Mouse (Mus musculus): ENCODE results near the gene Gnaq. TPM values are rescaled to one million over a fixed set of nuclear protein-coding genes. Genes with fewer than 3 reads are reported as not detected.

The Gnaq gene
- polyA plus RNA-seq, 1 experiment from 2014 or later = 115 TPM

DNA sequence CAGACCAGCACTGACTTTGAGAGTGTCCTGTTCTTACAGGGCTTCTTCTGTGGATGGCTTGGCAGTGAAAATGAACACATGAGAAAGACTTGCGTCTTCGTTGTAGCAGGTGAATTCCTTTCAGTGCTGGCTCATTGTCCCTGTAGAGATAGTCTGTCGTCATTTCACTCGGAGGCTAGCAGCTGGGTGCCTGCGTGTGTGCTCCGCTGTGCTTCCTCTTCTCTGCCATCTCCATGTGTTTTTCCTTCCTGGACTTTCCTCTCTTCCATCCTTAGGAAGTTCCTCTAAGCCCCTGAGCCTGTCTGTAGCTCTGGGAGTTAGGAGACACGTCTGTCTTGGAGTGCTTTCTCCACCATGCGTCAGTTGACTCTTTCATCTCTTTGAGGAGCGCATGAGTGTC, 41.1 kb downstream of the Gnaq start:
- Histone ChIP-seq H3K9ac (ENCODE audit: low read depth, low read length) (no peak overlapping the region), H3K4me2 (ENCODE audit: low read length) (no peak overlapping the region), H3K36me3 (ENCODE audit: control insufficient read depth, insufficient read depth, low read length) (no peaks in the 10 kb centered on the region), H3K27me3 (ENCODE audit: control insufficient read depth, insufficient read depth, low read depth, low read length) (no peaks in the 10 kb centered on the region), H3K4me3 (ENCODE audit: low read depth, low read length) (no peak overlapping the region), H3K27ac (ENCODE audit: low read length) (no peak overlapping the region), H3K4me1 (ENCODE audit: control insufficient read depth, insufficient read depth, low read length) (peaks cover 16% of the 10 kb centered on the region), H3K9me3 (replicated peaks; ENCODE audit: control insufficient read depth, low read length, poor library complexity, severe bottlenecking) (no peaks in the 10 kb centered on the region)
- 35% methylated on average over 9 of the region's 9 CpGs for WGBS
- ATAC-seq = no peak

DNA sequence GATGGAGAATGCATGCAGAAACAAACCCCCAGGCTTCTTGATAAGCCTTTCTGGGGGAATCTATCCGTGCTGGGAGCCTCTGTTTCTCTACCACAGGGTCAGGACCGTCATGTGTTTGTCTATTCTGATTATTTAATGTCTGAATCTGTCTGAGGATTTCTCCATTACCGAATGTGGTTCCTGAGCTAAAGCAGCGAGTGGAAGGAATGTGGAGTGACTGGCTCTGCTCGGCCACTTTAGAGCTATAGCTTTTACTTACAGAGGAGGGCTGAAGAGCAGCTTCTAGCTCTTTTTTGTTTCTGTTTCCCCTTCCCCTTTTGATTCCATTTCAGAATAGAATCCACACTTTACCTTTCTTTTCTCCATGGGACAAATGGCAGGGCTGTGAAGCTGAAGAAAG, 43.8 kb downstream of the Gnaq start:
- H3K4me1 ChIP-seq (ENCODE audit: control insufficient read depth, insufficient read depth, low read length) = peaks cover 17% of the 10 kb centered on the region
- no peak overlapping the region for H3K4me3 ChIP-seq (ENCODE audit: low read depth, low read length)
- H3K36me3 ChIP-seq (ENCODE audit: control insufficient read depth, insufficient read depth, low read length) = no peaks in the 10 kb centered on the region
- H3K9me3 ChIP-seq (replicated peaks; ENCODE audit: control insufficient read depth, low read length, poor library complexity, severe bottlenecking) = no peaks in the 10 kb centered on the region
- no peak overlapping the region for H3K4me2 ChIP-seq (ENCODE audit: low read length)
- H3K27me3 ChIP-seq (ENCODE audit: control insufficient read depth, insufficient read depth, low read depth, low read length) = no peaks in the 10 kb centered on the region
- ATAC-seq = no peak
- no peak overlapping the region for H3K27ac ChIP-seq (ENCODE audit: low read length)
- 50% methylated on average over 5 of the region's 5 CpGs for WGBS
- no peak overlapping the region for H3K9ac ChIP-seq (ENCODE audit: low read depth, low read length)

DNA sequence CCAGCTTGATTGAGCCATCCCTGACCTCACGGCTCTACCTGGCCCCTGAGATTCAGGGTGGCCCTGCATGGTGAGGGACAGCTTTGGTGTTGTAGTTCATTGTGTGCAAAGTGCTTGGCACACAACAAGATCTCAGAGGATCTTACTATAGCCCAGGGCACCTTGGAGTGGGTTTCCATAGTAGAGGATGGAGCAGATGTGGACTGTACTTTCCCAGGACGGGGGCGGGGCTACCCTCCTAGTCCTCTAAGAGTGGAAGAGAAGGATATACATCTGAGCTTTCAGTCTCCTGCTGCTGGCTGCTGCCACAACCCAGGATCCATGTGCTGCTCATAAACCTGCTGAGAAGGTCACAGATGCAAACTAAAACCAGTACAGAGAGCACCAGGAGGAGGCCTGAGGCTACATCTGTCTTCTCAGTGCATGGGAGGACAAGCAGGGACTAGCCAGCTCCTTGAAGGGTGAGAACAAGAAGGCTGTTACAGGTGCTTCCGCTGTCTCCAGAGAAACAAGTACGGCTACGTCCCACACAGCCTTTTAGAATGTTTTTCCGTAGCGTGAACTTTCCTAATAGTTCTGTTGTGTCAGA, 44.6 kb downstream of the Gnaq start:
- no peaks in the 10 kb centered on the region for H3K27me3 ChIP-seq (ENCODE audit: control insufficient read depth, insufficient read depth, low read depth, low read length)
- ATAC-seq = no peak
- H3K9me3 ChIP-seq (replicated peaks; ENCODE audit: control insufficient read depth, low read length, poor library complexity, severe bottlenecking) = no peaks in the 10 kb centered on the region
- WGBS = 91% methylated on average over 8 of the region's 8 CpGs
- no peak overlapping the region for H3K9ac ChIP-seq (ENCODE audit: low read depth, low read length)
- H3K4me2 ChIP-seq (ENCODE audit: low read length) = no peak overlapping the region
- no peak overlapping the region for H3K4me3 ChIP-seq (ENCODE audit: low read depth, low read length)
- H3K27ac ChIP-seq (ENCODE audit: low read length) = no peak overlapping the region
- H3K36me3 ChIP-seq (ENCODE audit: control insufficient read depth, insufficient read depth, low read length) = no peaks in the 10 kb centered on the region
- H3K4me1 ChIP-seq (ENCODE audit: control insufficient read depth, insufficient read depth, low read length) = peaks cover 17% of the 10 kb centered on the region

DNA sequence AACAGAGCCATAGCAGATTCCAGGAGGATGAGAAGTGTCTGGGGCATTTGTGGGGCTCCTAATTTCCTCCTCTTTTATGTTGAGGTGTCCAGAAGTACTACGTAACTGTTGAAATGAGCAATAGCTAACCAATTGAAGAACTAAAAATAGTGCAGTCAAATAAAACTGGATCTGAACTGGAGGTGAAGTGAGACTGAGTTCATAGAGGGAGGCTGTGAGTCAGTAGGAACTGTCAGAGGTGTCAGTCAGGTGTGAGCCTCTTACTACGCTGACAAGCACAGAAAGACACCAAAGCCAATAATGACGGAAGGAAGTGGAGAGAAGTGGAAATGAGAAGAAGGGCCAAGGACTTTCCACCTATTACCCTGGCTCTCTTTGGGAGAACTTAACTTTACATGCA, 48.6 kb downstream of the Gnaq start:
- ATAC-seq = no peak
- no peak overlapping the region for H3K4me2 ChIP-seq (ENCODE audit: low read length)
- no peak overlapping the region for H3K4me3 ChIP-seq (ENCODE audit: low read depth, low read length)
- no peak overlapping the region for H3K27ac ChIP-seq (ENCODE audit: low read length)
- H3K9ac ChIP-seq (ENCODE audit: low read depth, low read length) = no peak overlapping the region
- peaks cover 10% of the 10 kb centered on the region for H3K4me1 ChIP-seq (ENCODE audit: control insufficient read depth, insufficient read depth, low read length)
- WGBS = 84% methylated on average over 3 of the region's 3 CpGs
- H3K36me3 ChIP-seq (ENCODE audit: control insufficient read depth, insufficient read depth, low read length) = no peaks in the 10 kb centered on the region
- no peaks in the 10 kb centered on the region for H3K27me3 ChIP-seq (ENCODE audit: control insufficient read depth, insufficient read depth, low read depth, low read length)
- H3K9me3 ChIP-seq (replicated peaks; ENCODE audit: control insufficient read depth, low read length, poor library complexity, severe bottlenecking) = no peaks in the 10 kb centered on the region

DNA sequence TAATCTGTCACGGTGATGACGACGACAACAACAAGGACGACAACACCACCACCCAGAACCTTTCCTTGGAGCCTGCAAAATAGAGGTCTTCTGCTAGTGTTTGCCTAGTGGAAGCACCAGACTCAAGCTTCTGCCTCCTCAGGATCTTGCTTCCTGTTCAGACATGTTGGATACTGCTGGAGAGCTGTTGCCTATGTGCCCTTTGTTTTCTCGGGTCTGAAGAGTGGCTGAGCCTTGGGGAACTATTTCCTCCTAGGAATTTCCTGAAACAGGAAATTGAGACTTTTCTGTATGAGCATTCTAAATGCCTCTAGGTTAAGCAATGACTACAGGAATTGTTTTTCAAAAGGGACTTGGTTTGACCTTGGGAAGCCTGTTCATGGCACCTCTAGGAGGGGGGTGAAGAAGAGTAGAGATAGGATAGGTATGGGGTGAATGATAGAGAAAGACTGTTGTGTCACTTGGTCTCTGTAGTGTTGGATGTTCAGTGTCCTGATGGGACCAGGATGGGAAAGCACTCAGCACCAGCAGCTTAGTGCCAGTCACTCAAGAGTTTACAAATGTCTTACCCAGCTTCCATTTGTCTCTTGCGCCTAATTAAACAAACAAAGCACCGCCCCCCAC, 49.3 kb downstream of the Gnaq start:
- no peaks in the 10 kb centered on the region for H3K9me3 ChIP-seq (replicated peaks; ENCODE audit: control insufficient read depth, low read length, poor library complexity, severe bottlenecking)
- no peaks in the 10 kb centered on the region for H3K27me3 ChIP-seq (ENCODE audit: control insufficient read depth, insufficient read depth, low read depth, low read length)
- no peak overlapping the region for H3K4me3 ChIP-seq (ENCODE audit: low read depth, low read length)
- no peak overlapping the region for H3K4me2 ChIP-seq (ENCODE audit: low read length)
- H3K4me1 ChIP-seq (ENCODE audit: control insufficient read depth, insufficient read depth, low read length) = peaks cover 10% of the 10 kb centered on the region
- no peak for ATAC-seq
- WGBS = 87% methylated on average over 7 of the region's 7 CpGs
- no peak overlapping the region for H3K27ac ChIP-seq (ENCODE audit: low read length)
- no peak overlapping the region for H3K9ac ChIP-seq (ENCODE audit: low read depth, low read length)
- no peaks in the 10 kb centered on the region for H3K36me3 ChIP-seq (ENCODE audit: control insufficient read depth, insufficient read depth, low read length)

DNA sequence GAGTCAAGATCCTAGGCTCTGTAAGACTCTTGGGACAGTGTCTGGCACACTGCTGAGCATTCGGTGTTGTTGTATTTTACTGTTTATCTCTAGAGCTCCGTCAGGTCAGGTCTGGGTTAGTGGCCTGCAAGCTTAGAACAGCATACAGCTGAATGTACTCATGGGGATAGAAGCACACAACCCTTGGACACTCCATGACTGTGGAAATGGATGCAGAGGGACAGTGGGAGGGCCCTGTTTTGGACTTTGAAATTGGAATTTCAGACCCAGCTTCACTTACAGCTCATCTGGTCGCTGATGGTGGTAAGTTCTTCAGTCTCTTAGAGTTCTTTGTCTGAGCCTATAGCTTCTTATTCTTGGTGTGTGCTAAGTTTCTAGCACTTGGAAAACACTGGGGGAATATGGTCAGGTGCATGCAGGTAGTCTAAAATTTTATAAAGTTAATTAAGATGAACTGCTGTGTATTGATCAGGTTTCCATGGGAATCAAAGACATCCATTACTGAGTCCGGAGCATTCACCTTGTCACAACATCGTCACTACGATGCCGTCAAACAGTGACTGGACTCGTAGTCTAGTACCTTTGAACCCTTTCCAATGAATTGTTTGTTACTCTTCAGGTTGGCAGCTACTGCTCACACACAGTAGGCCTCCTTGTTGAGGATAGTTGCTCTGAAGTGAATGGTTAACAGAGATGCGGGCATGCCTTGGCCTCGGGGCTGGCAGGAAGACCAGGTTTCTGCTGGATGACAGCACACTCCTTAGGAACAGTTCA, 51.1 kb downstream of the Gnaq start:
- Histone ChIP-seq H3K9me3 (replicated peaks; ENCODE audit: control insufficient read depth, low read length, poor library complexity, severe bottlenecking) (no peaks in the 10 kb centered on the region), H3K4me1 (ENCODE audit: control insufficient read depth, insufficient read depth, low read length) (peaks cover 15% of the 10 kb centered on the region), H3K27ac (ENCODE audit: low read length) (no peak overlapping the region), H3K36me3 (ENCODE audit: control insufficient read depth, insufficient read depth, low read length) (no peaks in the 10 kb centered on the region), H3K4me3 (ENCODE audit: low read depth, low read length) (no peak overlapping the region), H3K9ac (ENCODE audit: low read depth, low read length) (no peak overlapping the region), H3K4me2 (ENCODE audit: low read length) (no peak overlapping the region), H3K27me3 (ENCODE audit: control insufficient read depth, insufficient read depth, low read depth, low read length) (no peaks in the 10 kb centered on the region)
- 85% methylated on average over 10 of the region's 10 CpGs for WGBS
- no peak for ATAC-seq

DNA sequence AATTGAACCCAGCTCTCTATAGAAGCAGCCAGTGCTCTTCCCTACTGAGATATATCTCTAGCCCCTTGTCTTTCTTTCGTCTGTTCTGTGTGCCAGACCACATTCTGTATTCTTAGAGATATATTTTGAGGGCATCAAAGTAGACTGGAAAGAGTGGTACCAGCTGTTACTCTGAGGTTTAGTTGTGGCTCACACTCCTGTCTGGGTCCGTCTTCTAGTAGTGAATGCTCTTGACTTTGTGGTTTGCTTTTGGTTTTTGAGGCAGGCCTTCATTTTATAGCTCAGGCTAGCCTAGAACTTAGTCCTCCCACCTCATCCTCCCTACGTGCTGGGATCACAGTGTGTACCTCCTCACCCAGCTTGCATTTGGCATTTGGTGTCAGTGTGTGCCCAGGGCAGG, 54.4 kb downstream of the Gnaq start:
- no peak overlapping the region for H3K9ac ChIP-seq (ENCODE audit: low read depth, low read length)
- H3K36me3 ChIP-seq (ENCODE audit: control insufficient read depth, insufficient read depth, low read length) = no peaks in the 10 kb centered on the region
- no peak overlapping the region for H3K4me3 ChIP-seq (ENCODE audit: low read depth, low read length)
- 94% methylated on average over 3 of the region's 3 CpGs for WGBS
- H3K27ac ChIP-seq (ENCODE audit: low read length) = no peak overlapping the region
- no peaks in the 10 kb centered on the region for H3K9me3 ChIP-seq (replicated peaks; ENCODE audit: control insufficient read depth, low read length, poor library complexity, severe bottlenecking)
- H3K4me1 ChIP-seq (ENCODE audit: control insufficient read depth, insufficient read depth, low read length) = peaks cover 12% of the 10 kb centered on the region
- no peaks in the 10 kb centered on the region for H3K27me3 ChIP-seq (ENCODE audit: control insufficient read depth, insufficient read depth, low read depth, low read length)
- no peak overlapping the region for H3K4me2 ChIP-seq (ENCODE audit: low read length)
- no peak for ATAC-seq

DNA sequence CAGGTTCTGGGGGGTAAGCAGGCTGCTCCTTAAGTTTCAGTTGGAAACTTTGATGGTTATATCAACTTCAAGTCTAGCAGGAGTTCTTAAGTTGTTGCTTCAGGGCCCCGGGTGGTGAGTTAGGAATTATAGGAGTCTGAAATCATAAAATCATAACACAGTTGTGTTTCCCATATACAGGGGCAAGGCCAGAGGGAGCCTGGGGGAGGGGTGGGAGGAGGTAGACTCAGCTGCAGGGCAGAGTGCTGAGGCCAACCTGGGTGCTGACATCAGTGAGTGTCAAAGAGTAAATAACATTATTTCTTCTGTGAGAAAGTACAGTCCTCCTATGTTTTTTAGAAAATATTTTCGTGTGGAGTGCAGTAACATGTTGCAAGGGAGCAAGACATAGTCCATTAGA, 55.3 kb downstream of the Gnaq start:
- WGBS = 78% methylated on average over 2 of the region's 2 CpGs
- no peak overlapping the region for H3K4me3 ChIP-seq (ENCODE audit: low read depth, low read length)
- ATAC-seq = no peak
- H3K27ac ChIP-seq (ENCODE audit: low read length) = no peak overlapping the region
- H3K9ac ChIP-seq (ENCODE audit: low read depth, low read length) = no peak overlapping the region
- no peaks in the 10 kb centered on the region for H3K9me3 ChIP-seq (replicated peaks; ENCODE audit: control insufficient read depth, low read length, poor library complexity, severe bottlenecking)
- H3K36me3 ChIP-seq (ENCODE audit: control insufficient read depth, insufficient read depth, low read length) = no peaks in the 10 kb centered on the region
- H3K4me1 ChIP-seq (ENCODE audit: control insufficient read depth, insufficient read depth, low read length) = peaks cover 12% of the 10 kb centered on the region
- no peaks in the 10 kb centered on the region for H3K27me3 ChIP-seq (ENCODE audit: control insufficient read depth, insufficient read depth, low read depth, low read length)
- no peak overlapping the region for H3K4me2 ChIP-seq (ENCODE audit: low read length)

DNA sequence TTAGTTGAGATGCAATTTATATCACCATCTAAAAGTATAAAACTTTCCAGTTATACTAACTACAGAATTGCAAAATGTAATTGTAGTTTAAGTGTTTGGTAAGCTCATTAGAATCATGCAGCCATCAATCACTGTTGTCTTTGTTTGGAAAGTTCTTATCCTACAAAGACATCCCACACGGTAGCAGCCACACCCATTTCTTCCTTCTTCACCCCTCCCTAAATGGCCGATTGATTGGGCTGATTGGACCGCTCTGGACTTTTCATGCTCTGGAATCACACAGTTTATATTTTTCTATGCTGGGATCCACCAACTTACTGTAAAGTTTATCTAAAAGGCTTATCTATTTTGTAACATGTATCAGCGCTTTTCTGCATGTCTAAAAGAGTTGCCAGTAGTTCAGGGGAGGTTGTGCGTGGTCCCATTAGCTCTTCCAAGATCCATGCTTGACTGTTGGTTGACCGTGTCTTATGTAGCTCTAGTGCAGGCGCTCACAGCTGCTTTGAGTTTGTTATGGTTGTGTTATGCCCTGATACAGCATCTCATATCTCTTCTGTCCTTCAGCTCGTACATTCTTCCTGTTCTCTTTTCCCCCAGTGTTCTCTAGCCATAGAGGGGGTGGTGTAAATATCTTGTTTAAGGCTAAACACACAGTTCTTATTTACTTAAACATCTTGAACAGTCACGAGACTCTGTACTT, 56.6 kb downstream of the Gnaq start:
- no peaks in the 10 kb centered on the region for H3K36me3 ChIP-seq (ENCODE audit: control insufficient read depth, insufficient read depth, low read length)
- H3K27me3 ChIP-seq (ENCODE audit: control insufficient read depth, insufficient read depth, low read depth, low read length) = no peaks in the 10 kb centered on the region
- H3K9ac ChIP-seq (ENCODE audit: low read depth, low read length) = no peak overlapping the region
- no peak overlapping the region for H3K27ac ChIP-seq (ENCODE audit: low read length)
- H3K4me2 ChIP-seq (ENCODE audit: low read length) = no peak overlapping the region
- WGBS = 89% methylated on average over 9 of the region's 9 CpGs
- H3K4me1 ChIP-seq (ENCODE audit: control insufficient read depth, insufficient read depth, low read length) = peaks cover 9% of the 10 kb centered on the region
- no peak overlapping the region for H3K4me3 ChIP-seq (ENCODE audit: low read depth, low read length)
- no peaks in the 10 kb centered on the region for H3K9me3 ChIP-seq (replicated peaks; ENCODE audit: control insufficient read depth, low read length, poor library complexity, severe bottlenecking)
- no peak for ATAC-seq

Data from midbrain, embryonic 16.5 days (tissue).